Mouse (Mus musculus) embryonic facial prominence, embryonic 14.5 days (tissue): ENCODE data around the gene Akap8. TPM values are rescaled to one million over a fixed set of nuclear protein-coding genes. Genes with fewer than 3 reads are reported as not detected.

ENCODE experiments used
- ATAC-seq: fragments of 200-750 bp; cut with Nextera tagmentation; 2 replicates; pipeline ENCODE4 v1.8.0; 2017; ENCODE audit warnings: low read depth, moderate number of reproducible peaks, moderate TSS enrichment
- DNase-seq: peaks from one replicate; pipeline ENCODE4 v3.0.0-alpha.2; 2015; ENCODE audit warnings: low spot score
- H3K27ac ChIP-seq: fragments of 300-500 bp; sonication (generic); replicated peaks from 2 replicates; pipeline ENCODE4 v1.5.1; 2014; ENCODE audit warnings: low read depth, mild to moderate bottlenecking, low read length, moderate library complexity
- H3K27me3 ChIP-seq: fragments of 300-500 bp; sonication (generic); replicated peaks from 2 replicates; pipeline ENCODE4 v1.6.1; 2014; ENCODE audit warnings: low read length; ENCODE audit not compliant: control insufficient read depth, insufficient read depth
- H3K36me3 ChIP-seq: fragments of 300-500 bp; sonication (generic); 2 replicates; pipeline ENCODE4 v1.6.1; 2014; ENCODE audit warnings: low read length, mixed read lengths; ENCODE audit not compliant: control insufficient read depth, insufficient read depth
- H3K4me1 ChIP-seq: fragments of 300-500 bp; sonication (generic); 2 replicates; pipeline ENCODE4 v1.6.1; 2014; ENCODE audit warnings: antibody characterized with exemption, low read length; ENCODE audit not compliant: control insufficient read depth, insufficient read depth
- H3K4me2 ChIP-seq: fragments of 300-500 bp; sonication (generic); 2 replicates; pipeline ENCODE4 v1.6.1; 2014; ENCODE audit warnings: low read depth, mild to moderate bottlenecking, low read length, moderate library complexity, mixed read lengths
- H3K4me3 ChIP-seq: fragments of 300-500 bp; sonication (generic); 2 replicates; pipeline ENCODE4 v1.5.1; 2014; ENCODE audit warnings: low read depth, mild to moderate bottlenecking, low read length
- H3K9ac ChIP-seq: fragments of 300-500 bp; sonication (generic); 2 replicates; pipeline ENCODE4 v1.6.1; 2014; ENCODE audit warnings: low read depth, mild to moderate bottlenecking, low read length, moderate library complexity, mixed read lengths
- H3K9me3 ChIP-seq: fragments of 300-500 bp; sonication (generic); 2 replicates; pipeline ENCODE4 v1.6.1; 2016; ENCODE audit warnings: low read length; ENCODE audit not compliant: control insufficient read depth
- WGBS: fragments of 180-500 bp; shearing (Covaris S2); extraction: QIAGEN DNeasy Blood & Tissue Kit; methylation state at CpG from one replicate; pipeline ENCODE4 v1.1.7; 2014; 5-methylcytosine and 5-hydroxymethylcytosine counted together
- polyA plus RNA-seq: library from polyadenylated mRNA; unstranded; fragments of >200 nt; fragmentation: Nextera tagmentation; extraction: Ambion mirVana; gene quantifications from 2 replicates; pipeline ENCODE4 v1.2.1, GENCODE M21; 2014

Akap8 gene
- polyA plus RNA-seq, 1 experiment from 2014 or later, result 33.0 TPM

GRCm38 (mm10) chr17:32269151-32269550 is 51.9 kb downstream of the Akap8 start:
- DNase-seq, result no peak
- Histone ChIP-seq H3K4me1 (no peaks in the 10 kb centered on the region), H3K4me3 (no peak overlapping the region), H3K9me3 (no peaks in the 10 kb centered on the region), H3K36me3 (no peaks in the 10 kb centered on the region), H3K9ac (no peak overlapping the region), H3K27ac (no peak overlapping the region), H3K27me3 (no peaks in the 10 kb centered on the region), H3K4me2 (no peak overlapping the region)
- ATAC-seq, result no peak
- 90% methylated on average over 7 of the region's 7 CpGs for WGBS

DNA sequence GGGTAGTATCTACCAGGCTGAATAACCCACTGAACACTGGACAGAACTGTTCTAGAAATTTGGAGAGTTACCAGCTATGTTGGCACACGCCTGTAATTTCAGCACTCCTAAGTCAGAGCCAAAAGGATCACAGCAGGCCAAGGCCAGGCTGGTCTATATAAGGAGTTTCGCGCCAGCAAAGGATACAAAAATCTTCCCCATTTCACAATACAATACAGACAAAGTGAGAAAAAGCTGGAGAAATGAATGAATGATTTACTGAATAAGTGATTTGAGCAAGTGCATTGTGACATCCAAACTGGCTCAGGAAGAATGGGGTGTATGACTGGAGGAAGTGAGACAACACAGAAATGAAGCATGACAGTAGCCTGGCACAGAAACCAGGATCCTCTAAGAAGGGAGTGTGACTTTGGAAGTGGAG is 52.5 kb downstream of the Akap8 start:
- H3K27me3 ChIP-seq, result no peaks in the 10 kb centered on the region
- 94% methylated on average over 3 of the region's 3 CpGs for WGBS
- no peak overlapping the region for H3K4me2 ChIP-seq
- ATAC-seq (no peak), DNase-seq (no peak)
- no peak overlapping the region for H3K4me3 ChIP-seq
- no peaks in the 10 kb centered on the region for H3K36me3 ChIP-seq
- H3K4me1 ChIP-seq, result no peaks in the 10 kb centered on the region
- no peak overlapping the region for H3K27ac ChIP-seq
- H3K9me3 ChIP-seq, result no peaks in the 10 kb centered on the region
- no peak overlapping the region for H3K9ac ChIP-seq

DNA sequence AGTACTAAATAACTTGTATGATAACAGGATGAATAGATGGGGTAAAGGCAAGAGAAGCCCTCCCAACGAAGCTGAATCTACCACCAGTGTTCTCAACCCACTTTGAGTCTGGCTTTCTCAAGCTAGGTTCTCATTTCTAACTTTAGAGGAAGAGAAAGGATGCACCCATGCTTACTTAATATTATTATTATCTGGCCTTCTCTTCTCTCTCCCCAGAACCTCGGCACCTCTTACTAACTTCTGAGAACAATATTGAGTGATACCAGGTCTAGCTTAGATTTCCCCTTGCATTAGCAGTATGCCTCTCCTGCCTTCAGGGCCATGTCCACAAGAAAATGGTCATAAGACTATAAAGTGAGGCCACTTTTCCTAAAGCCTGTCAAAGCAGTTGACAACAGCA is 52.9 kb downstream of the Akap8 start:
- DNase-seq (no peak), ATAC-seq (no peak)
- WGBS, result 75% methylated on average over 2 of the region's 2 CpGs
- no peak overlapping the region for H3K27ac ChIP-seq
- no peaks in the 10 kb centered on the region for H3K9me3 ChIP-seq
- no peaks in the 10 kb centered on the region for H3K4me1 ChIP-seq
- H3K9ac ChIP-seq, result no peak overlapping the region
- H3K36me3 ChIP-seq, result no peaks in the 10 kb centered on the region
- H3K27me3 ChIP-seq, result no peaks in the 10 kb centered on the region
- no peak overlapping the region for H3K4me3 ChIP-seq
- no peak overlapping the region for H3K4me2 ChIP-seq

DNA sequence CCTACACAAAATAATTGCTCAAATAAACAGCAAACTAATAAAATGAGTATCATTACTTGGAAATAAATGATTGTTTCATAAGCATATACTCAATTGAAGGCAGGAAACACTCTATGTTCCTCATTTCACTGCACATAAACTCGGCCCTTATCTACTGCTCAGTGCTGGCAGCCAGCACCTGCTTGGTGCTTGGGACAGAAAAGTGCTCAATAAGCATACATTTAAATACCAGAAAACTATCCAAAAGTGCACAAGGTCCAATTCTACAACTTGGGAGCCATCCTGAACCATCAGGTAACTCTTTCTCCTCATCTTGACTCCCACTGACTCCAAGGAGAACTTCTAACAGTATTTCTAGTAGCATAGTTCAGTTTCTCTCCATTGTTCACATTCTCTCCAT is 53.4 kb downstream of the Akap8 start:
- H3K27ac ChIP-seq, result no peak overlapping the region
- H3K36me3 ChIP-seq, result no peaks in the 10 kb centered on the region
- no peak for DNase-seq
- H3K27me3 ChIP-seq, result no peaks in the 10 kb centered on the region
- WGBS, result 85% methylated on average over 1 of the region's 1 CpGs
- no peak for ATAC-seq
- no peak overlapping the region for H3K4me2 ChIP-seq
- H3K4me3 ChIP-seq, result no peak overlapping the region
- H3K9ac ChIP-seq, result no peak overlapping the region
- no peaks in the 10 kb centered on the region for H3K9me3 ChIP-seq
- no peaks in the 10 kb centered on the region for H3K4me1 ChIP-seq

- Histone ChIP-seq H3K9me3 (no peaks in the 10 kb centered on the region), H3K9ac (no peak overlapping the region), H3K4me3 (no peak overlapping the region), H3K27me3 (no peaks in the 10 kb centered on the region), H3K4me2 (no peak overlapping the region), H3K4me1 (no peaks in the 10 kb centered on the region), H3K36me3 (no peaks in the 10 kb centered on the region), H3K27ac (no peak overlapping the region)
- DNase-seq, result peak; percentile 46
- ATAC-seq, result no peak
- 82% methylated on average over 2 of the region's 2 CpGs for WGBS
Measured at GRCm38 (mm10) chr17:32263672-32264071, 57.4 kb downstream of the Akap8 start.

GRCm38 (mm10) chr17:32262831-32263559 is 58.0 kb downstream of the Akap8 start:
- no peak overlapping the region for H3K4me3 ChIP-seq
- no peak overlapping the region for H3K9ac ChIP-seq
- no peaks in the 10 kb centered on the region for H3K27me3 ChIP-seq
- H3K36me3 ChIP-seq, result no peaks in the 10 kb centered on the region
- no peaks in the 10 kb centered on the region for H3K9me3 ChIP-seq
- H3K27ac ChIP-seq, result no peak overlapping the region
- DNase-seq, result no peak
- H3K4me1 ChIP-seq, result no peaks in the 10 kb centered on the region
- no peak overlapping the region for H3K4me2 ChIP-seq
- ATAC-seq, result no peak
- 94% methylated on average over 8 of the region's 8 CpGs for WGBS

GRCm38 (mm10) chr17:32258869-32259268 is 62.2 kb downstream of the Akap8 start:
- Histone ChIP-seq H3K4me3 (no peak overlapping the region), H3K4me1 (no peaks in the 10 kb centered on the region), H3K4me2 (no peak overlapping the region), H3K9me3 (no peaks in the 10 kb centered on the region), H3K27ac (no peak overlapping the region), H3K27me3 (no peaks in the 10 kb centered on the region), H3K9ac (no peak overlapping the region), H3K36me3 (no peaks in the 10 kb centered on the region)
- DNase-seq (peak; percentile 19), ATAC-seq (no peak)
- 94% methylated on average over 2 of the region's 2 CpGs for WGBS

GRCm38 (mm10) chr17:32257944-32258343 is 63.1 kb downstream of the Akap8 start:
- no peak for DNase-seq
- H3K9me3 ChIP-seq, result no peaks in the 10 kb centered on the region
- H3K4me1 ChIP-seq, result no peaks in the 10 kb centered on the region
- no peak overlapping the region for H3K4me3 ChIP-seq
- no peak overlapping the region for H3K9ac ChIP-seq
- no peaks in the 10 kb centered on the region for H3K36me3 ChIP-seq
- H3K27ac ChIP-seq, result no peak overlapping the region
- no peak for ATAC-seq
- no peak overlapping the region for H3K4me2 ChIP-seq
- WGBS, result 52% methylated on average over 6 of the region's 6 CpGs
- no peaks in the 10 kb centered on the region for H3K27me3 ChIP-seq

DNA sequence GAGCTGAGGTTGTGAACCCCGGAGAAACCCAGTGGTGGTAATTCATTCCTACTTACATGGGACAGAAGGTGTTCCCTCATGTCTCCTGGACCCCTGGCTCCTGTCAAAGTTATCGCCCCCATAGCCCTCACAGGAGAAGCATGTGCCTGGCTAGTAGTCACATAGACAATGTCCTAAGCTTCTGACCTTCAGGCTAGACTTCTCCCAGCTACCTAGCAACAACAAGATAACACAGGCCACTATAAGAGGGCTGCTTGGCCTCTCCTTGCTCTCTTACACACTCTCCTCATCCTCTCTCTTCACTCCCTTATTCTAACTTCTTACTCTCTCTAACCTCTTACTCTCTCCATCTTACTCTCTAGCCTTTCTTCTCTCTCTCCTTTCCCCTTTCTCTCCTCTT is 63.6 kb downstream of the Akap8 start:
- no peaks in the 10 kb centered on the region for H3K27me3 ChIP-seq
- no peak overlapping the region for H3K4me2 ChIP-seq
- no peak overlapping the region for H3K27ac ChIP-seq
- H3K4me1 ChIP-seq, result no peaks in the 10 kb centered on the region
- H3K9me3 ChIP-seq, result no peaks in the 10 kb centered on the region
- no peak overlapping the region for H3K9ac ChIP-seq
- no peaks in the 10 kb centered on the region for H3K36me3 ChIP-seq
- no peak for ATAC-seq
- WGBS, result 96% methylated on average over 2 of the region's 2 CpGs
- H3K4me3 ChIP-seq, result no peak overlapping the region
- DNase-seq, result no peak
